Mouse (Mus musculus) limb, embryonic 14.5 days (tissue): ENCODE measurements at regions not wholly inside any gene's neighbourhood (a gene's known extent, or its start where the extent isn't known, plus 50 kb on each side); places are given as distances from the start of the nearest gene placed in this dataset.

Experiments used
- ATAC-seq: fragments of 200-750 bp; cut with Nextera tagmentation; 2 replicates; pipeline ENCODE4 v1.8.0; 2017; ENCODE audit warnings: low read depth, moderate number of reproducible peaks, moderate TSS enrichment; ENCODE audit not compliant: low FRiP score
- DNase-seq: peaks from one replicate; pipeline ENCODE4 v3.0.0-alpha.2; 2015; ENCODE audit warnings: low spot score
- H3K27ac ChIP-seq: fragments of 300-500 bp; sonication (generic); replicated peaks from 2 replicates; pipeline ENCODE4 v1.5.1; 2014; ENCODE audit warnings: low read depth, mild to moderate bottlenecking, low read length, moderate library complexity, mixed read lengths
- H3K27me3 ChIP-seq: fragments of 300-500 bp; sonication (generic); 2 replicates; pipeline ENCODE4 v1.6.1; 2014; ENCODE audit warnings: low read length, mixed read lengths; ENCODE audit not compliant: control insufficient read depth, insufficient read depth
- H3K36me3 ChIP-seq: fragments of 300-500 bp; sonication (generic); 2 replicates; pipeline ENCODE4 v1.6.1; 2014; ENCODE audit warnings: mild to moderate bottlenecking, low read length, moderate library complexity, mixed read lengths; ENCODE audit not compliant: control insufficient read depth, insufficient read depth
- H3K4me1 ChIP-seq: fragments of 300-500 bp; sonication (generic); 2 replicates; pipeline ENCODE4 v1.6.1; 2014; ENCODE audit warnings: antibody characterized with exemption, low read length, mixed read lengths; ENCODE audit not compliant: control insufficient read depth, insufficient read depth
- H3K4me2 ChIP-seq: fragments of 300-500 bp; sonication (generic); replicated peaks from 2 replicates; pipeline ENCODE4 v1.6.1; 2014; ENCODE audit warnings: low read depth, mild to moderate bottlenecking, low read length, moderate library complexity; ENCODE audit not compliant: severe bottlenecking
- H3K4me3 ChIP-seq: fragments of 300-500 bp; sonication (generic); replicated peaks from 2 replicates; pipeline ENCODE4 v1.5.1; 2014; ENCODE audit warnings: low read length
- H3K9ac ChIP-seq: fragments of 300-500 bp; sonication (generic); 2 replicates; pipeline ENCODE4 v1.6.1; 2014; ENCODE audit warnings: mild to moderate bottlenecking, low read depth, low read length, moderate library complexity; ENCODE audit not compliant: severe bottlenecking
- H3K9me3 ChIP-seq: fragments of 300-500 bp; sonication (generic); 2 replicates; pipeline ENCODE4 v1.6.1; 2016; ENCODE audit warnings: low read length; ENCODE audit not compliant: control insufficient read depth
- POLR2A ChIP-seq: fragments of 200-500 bp; IDR thresholded peaks from 2 replicates; pipeline ENCODE4 v1.8.0; 2012; ENCODE audit warnings: inconsistent platforms, mild to moderate bottlenecking, moderate library complexity, borderline replicate concordance; ENCODE audit not compliant: insufficient read depth, insufficient read length; ENCODE audit errors: extremely low read depth
- WGBS: fragments of 180-500 bp; shearing (Covaris S2); extraction: QIAGEN DNeasy Blood & Tissue Kit; methylation state at CpG from one replicate; pipeline ENCODE4 v1.1.7; 2014; 5-methylcytosine and 5-hydroxymethylcytosine counted together

DNA sequence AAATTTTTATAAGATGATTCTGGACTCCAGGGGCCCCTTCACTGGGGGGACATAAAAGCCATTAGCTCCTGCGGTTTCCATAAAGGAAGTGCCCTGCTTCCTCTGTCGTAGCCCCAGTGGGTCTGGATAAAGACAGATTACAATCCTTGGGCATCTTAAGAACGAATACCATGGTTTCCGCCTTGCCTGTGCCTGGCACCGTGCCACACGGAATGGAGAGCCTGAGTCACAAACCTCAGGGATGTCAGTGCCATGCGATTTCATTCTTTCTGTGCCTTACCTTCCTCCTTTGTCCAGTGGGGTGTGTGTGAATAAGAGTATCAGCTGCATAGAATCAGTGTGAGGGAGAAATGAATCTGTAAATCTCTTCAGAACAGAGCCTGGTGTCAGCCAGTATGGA, 171.4 kb upstream of the Id2 start:
- Histone ChIP-seq H3K4me1 (peaks cover 21% of the 10 kb centered on the region; the same call in 1 of the 2 replicates), H3K36me3 (no peaks in the 10 kb centered on the region)

GRCm38 (mm10) chr12:25267572-25268115, 170.7 kb upstream of the Id2 start:
- Histone ChIP-seq H3K4me1 (peaks cover 21% of the 10 kb centered on the region; the same call in 1 of the 2 replicates), H3K4me2 (no peak overlapping the region), H3K4me3 (no peak overlapping the region)

More for the DNA sequence above, 171.4 kb upstream of the Id2 start:
- no peak for TF ChIP-seq POLR2A
- ATAC-seq (no peak), DNase-seq (no peak)
- Histone ChIP-seq H3K4me3 (no peak overlapping the region), H3K9me3 (no peaks in the 10 kb centered on the region), H3K27me3 (no peaks in the 10 kb centered on the region), H3K9ac (no peak overlapping the region), H3K27ac (no peak overlapping the region), H3K4me2 (no peak overlapping the region)
- WGBS = 75% methylated on average over 7 of the region's 7 CpGs

DNA sequence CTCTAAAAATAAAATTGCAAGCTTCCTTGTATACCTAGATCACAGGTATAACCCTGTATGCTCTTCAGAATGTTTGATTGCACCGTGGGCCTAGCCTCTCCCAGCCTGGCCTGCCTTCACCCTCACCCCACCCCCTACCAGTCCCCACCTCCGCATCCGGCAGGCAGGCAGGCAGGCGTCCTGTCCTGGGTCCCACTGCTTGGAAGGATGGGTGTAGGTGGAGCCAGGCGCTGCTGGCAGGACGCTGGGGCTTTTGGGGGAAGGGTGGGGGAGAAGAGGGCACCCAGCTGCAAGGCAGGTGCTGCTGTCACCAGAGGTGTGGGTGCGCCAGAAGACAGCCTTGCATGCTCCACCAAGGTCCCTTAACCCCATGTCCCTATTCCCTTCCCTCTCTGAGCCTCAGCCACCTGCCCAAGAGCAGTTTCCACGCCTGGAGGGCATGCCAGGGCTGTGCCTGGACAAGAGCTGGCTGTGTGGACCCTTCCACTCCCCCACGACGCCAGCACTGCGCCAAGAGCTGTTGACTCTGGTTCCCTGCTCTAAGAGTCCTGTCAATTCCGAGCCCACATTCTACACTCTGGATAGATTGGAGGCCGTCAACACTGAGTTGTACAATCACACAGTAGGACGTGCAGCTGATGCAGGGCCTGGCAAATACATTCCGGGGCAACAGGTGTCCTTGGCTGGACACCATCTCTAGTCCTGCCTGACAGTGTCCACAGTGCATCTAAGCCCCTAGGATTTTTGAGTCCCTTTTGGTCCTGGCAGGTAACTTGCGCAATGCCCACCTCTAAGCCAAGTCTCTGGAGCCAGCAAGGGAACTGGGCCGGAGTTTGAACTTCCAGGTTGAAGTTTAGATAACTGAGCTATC, 170.0 kb upstream of the Id2 start:
- Histone ChIP-seq H3K9me3 (no peaks in the 10 kb centered on the region), H3K9ac (no peak overlapping the region), H3K4me1 (peaks cover 21% of the 10 kb centered on the region; the same call in 1 of the 2 replicates), H3K4me3 (no peak overlapping the region), H3K27ac (no peak overlapping the region), H3K4me2 (no peak overlapping the region), H3K27me3 (no peaks in the 10 kb centered on the region), H3K36me3 (no peaks in the 10 kb centered on the region)
- ATAC-seq (no peak), DNase-seq (no peak)
- TF ChIP-seq POLR2A = no peak
- WGBS = 63% methylated on average over 17 of the region's 17 CpGs

More at GRCm38 (mm10) chr12:25267572-25268115, 170.7 kb upstream of the Id2 start:
- no peaks in the 10 kb centered on the region for H3K27me3 ChIP-seq
- no peak for TF ChIP-seq POLR2A
- whole genome bisulfite sequencing = 88% methylated on average over 13 of the region's 13 CpGs
- DNase-seq (no peak), ATAC-seq (no peak)
- no peak overlapping the region for H3K27ac ChIP-seq
- H3K9ac ChIP-seq = no peak overlapping the region
- no peaks in the 10 kb centered on the region for H3K36me3 ChIP-seq
- H3K9me3 ChIP-seq = no peaks in the 10 kb centered on the region

DNA sequence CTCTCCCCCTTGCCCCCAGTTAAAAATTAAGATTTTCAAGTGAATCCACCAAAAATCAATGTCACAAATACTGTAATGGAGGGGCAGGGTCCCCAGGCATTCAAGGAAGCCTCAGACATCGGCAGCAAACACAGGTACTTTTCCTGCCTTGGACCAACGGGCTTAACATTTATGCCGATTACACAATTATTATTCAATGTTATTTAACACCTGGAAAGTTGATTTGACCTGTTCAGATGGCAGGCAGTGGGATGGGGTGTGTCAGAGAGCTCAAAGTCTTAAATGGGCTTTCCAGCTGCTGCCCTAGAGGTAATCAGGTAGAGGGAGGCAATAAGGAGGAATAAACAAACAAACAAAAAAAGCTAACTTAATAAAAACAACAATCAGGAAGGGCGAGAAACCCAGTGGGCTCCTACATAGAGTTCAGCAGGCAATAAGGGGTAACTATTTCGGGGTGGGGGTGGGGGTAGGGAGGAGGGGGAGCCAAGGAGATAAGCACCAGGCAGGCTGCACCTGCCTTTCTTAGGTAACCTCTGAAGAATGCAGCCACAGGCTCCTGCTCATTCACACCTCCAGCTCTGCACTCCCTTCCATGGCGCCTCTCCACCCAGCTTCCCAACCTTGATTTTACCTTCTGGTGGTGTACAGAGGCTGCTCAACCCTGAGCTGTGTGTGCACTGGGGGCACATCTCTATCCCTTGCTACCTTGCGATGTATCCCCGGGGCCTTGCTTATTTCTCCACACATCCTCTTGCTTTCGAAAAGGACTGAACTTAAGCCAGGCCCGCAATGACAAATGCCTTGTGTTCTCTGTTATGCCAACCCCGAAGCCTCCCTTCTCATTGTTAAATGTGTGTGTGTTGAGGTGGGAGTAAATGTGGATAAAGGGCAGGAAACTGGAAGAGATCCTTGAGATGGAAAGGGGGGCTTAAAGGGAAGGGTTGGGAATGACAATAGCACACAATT, 168.9 kb upstream of the Id2 start:
- 50% methylated on average over 10 of the region's 11 CpGs for WGBS
- H3K27me3 ChIP-seq = no peaks in the 10 kb centered on the region
- ATAC-seq = no peak
- H3K4me3 ChIP-seq = no peak overlapping the region
- H3K4me1 ChIP-seq = peaks cover 21% of the 10 kb centered on the region; the same call in 1 of the 2 replicates
- no peak for TF ChIP-seq POLR2A
- H3K9me3 ChIP-seq = no peaks in the 10 kb centered on the region
- no peak overlapping the region for H3K27ac ChIP-seq
- no peak for DNase-seq
- no peak overlapping the region for H3K4me2 ChIP-seq
- no peaks in the 10 kb centered on the region for H3K36me3 ChIP-seq
- no peak overlapping the region for H3K9ac ChIP-seq

- TF ChIP-seq POLR2A = no peak
- Histone ChIP-seq H3K36me3 (no peaks in the 10 kb centered on the region), H3K27ac (no peak overlapping the region), H3K9me3 (no peaks in the 10 kb centered on the region), H3K9ac (no peak overlapping the region), H3K4me3 (no peak overlapping the region), H3K4me2 (no peak overlapping the region), H3K27me3 (no peaks in the 10 kb centered on the region), H3K4me1 (peaks cover 21% of the 10 kb centered on the region; the same call in 1 of the 2 replicates)
- ATAC-seq = no peak
- no peak for DNase-seq
- 36% methylated on average over 13 of the region's 13 CpGs for WGBS
Measured at GRCm38 (mm10) chr12:25265066-25265465, 168.1 kb upstream of the Id2 start.
